Mouse (Mus musculus): ENCODE results near the gene Arid3c.
A peak's percentile ranks its signal among the peaks of the same experiment; 100 is the strongest.
"Not testable (repeated sequence)": the region's sequence is repeated elsewhere in the genome, so short reads cannot be mapped to it uniquely, and the experiment has no call there.

Gene Arid3c

GRCm38 (mm10) chr4:41731052-41731765 is at the start of gene Arid3c:
Gene Arid3c, minus strand, starts transcription at chr4:41731142.
- peak; percentile 84 for DNase-seq (ENCODE audit: low read depth, low spot score)

GRCm38 (mm10) chr4:41775840-41776239 is 44.9 kb upstream of the Arid3c start:
- not testable (repeated sequence) for DNase-seq (ENCODE audit: low read depth, low spot score)

GRCm38 (mm10) chr4:41774506-41774905 is 43.6 kb upstream of the Arid3c start:
- DNase-seq (ENCODE audit: low read depth, low spot score): not testable (repeated sequence)

- peak; percentile 92 for DNase-seq (ENCODE audit: low read depth, low spot score)
Measured at GRCm38 (mm10) chr4:41774002-41774401, 43.1 kb upstream of the Arid3c start, which contains the start of gene Ccl27a. Gene Ccl27a, minus strand, starts transcription at chr4:41774247.

GRCm38 (mm10) chr4:41773502-41773901 is 42.6 kb upstream of the Arid3c start:
- DNase-seq (ENCODE audit: low read depth, low spot score): peak; percentile 88

- DNase-seq (ENCODE audit: low read depth, low spot score): peak; percentile 42
Measured at GRCm38 (mm10) chr4:41772946-41773345, 42.0 kb upstream of the Arid3c start.

GRCm38 (mm10) chr4:41767301-41767700 is 36.4 kb upstream of the Arid3c start:
- DNase-seq (ENCODE audit: low read depth, low spot score): not testable (repeated sequence)

- DNase-seq (ENCODE audit: low read depth, low spot score): not testable (repeated sequence)
Measured at GRCm38 (mm10) chr4:41763176-41763575, 32.2 kb upstream of the Arid3c start.

- DNase-seq (ENCODE audit: low read depth, low spot score): not testable (repeated sequence)
Measured at GRCm38 (mm10) chr4:41762688-41763114, 31.8 kb upstream of the Arid3c start.

GRCm38 (mm10) chr4:41762099-41762687 is 31.3 kb upstream of the Arid3c start:
- DNase-seq (ENCODE audit: low read depth, low spot score): no peak

- no peak for DNase-seq (ENCODE audit: low read depth, low spot score)
Measured at GRCm38 (mm10) chr4:41761680-41762079, 30.7 kb upstream of the Arid3c start.

GRCm38 (mm10) chr4:41760911-41761310 is 30.0 kb upstream of the Arid3c start:
- DNase-seq (ENCODE audit: low read depth, low spot score): no peak

- peak; percentile 96 for DNase-seq (ENCODE audit: low read depth, low spot score)
Measured at GRCm38 (mm10) chr4:41760288-41760721, 29.4 kb upstream of the Arid3c start.

- peak; percentile 59 for DNase-seq (ENCODE audit: low read depth, low spot score)
Measured at GRCm38 (mm10) chr4:41759656-41760287, 28.8 kb upstream of the Arid3c start.

GRCm38 (mm10) chr4:41759206-41759605 is 28.3 kb upstream of the Arid3c start:
- DNase-seq (ENCODE audit: low read depth, low spot score): no peak

- DNase-seq (ENCODE audit: low read depth, low spot score): no peak
Measured at GRCm38 (mm10) chr4:41758701-41759100, 27.8 kb upstream of the Arid3c start.

- no peak for DNase-seq (ENCODE audit: low read depth, low spot score)
Measured at GRCm38 (mm10) chr4:41758021-41758420, 27.1 kb upstream of the Arid3c start.

- peak; percentile 26 for DNase-seq (ENCODE audit: low read depth, low spot score)
Measured at GRCm38 (mm10) chr4:41757321-41757720, 26.4 kb upstream of the Arid3c start.

GRCm38 (mm10) chr4:41756440-41756839 is 25.5 kb upstream of the Arid3c start:
- DNase-seq (ENCODE audit: low read depth, low spot score): no peak

GRCm38 (mm10) chr4:41755338-41756305 is 24.7 kb upstream of the Arid3c start, which contains the start of gene Sigmar1:
Gene Sigmar1, minus strand, starts transcription at chr4:41756157.
- DNase-seq (ENCODE audit: low read depth, low spot score): peak; percentile 98

- no peak for DNase-seq (ENCODE audit: low read depth, low spot score)
Measured at GRCm38 (mm10) chr4:41754797-41755337, 23.9 kb upstream of the Arid3c start, which contains the start of gene Galt. Gene Galt, plus strand, starts transcription at chr4:41755228.

Measured in ZHBTc4 (cell line).